Mouse (Mus musculus) CD4-positive, CD25-positive, alpha-beta regulatory T cell, adult 2 months (primary cell): ENCODE measurements around the gene Vmn1r192.
"Not testable (repeated sequence)": the region's sequence is repeated elsewhere in the genome, so short reads cannot be mapped to it uniquely, and the experiment has no call there.

ENCODE experiments used
- DNase-seq: peaks from one replicate; pipeline ENCODE4 v3.0.0-alpha.2; 2012; ENCODE audit warnings: low read depth, low spot score

Gene Vmn1r192

DNA sequence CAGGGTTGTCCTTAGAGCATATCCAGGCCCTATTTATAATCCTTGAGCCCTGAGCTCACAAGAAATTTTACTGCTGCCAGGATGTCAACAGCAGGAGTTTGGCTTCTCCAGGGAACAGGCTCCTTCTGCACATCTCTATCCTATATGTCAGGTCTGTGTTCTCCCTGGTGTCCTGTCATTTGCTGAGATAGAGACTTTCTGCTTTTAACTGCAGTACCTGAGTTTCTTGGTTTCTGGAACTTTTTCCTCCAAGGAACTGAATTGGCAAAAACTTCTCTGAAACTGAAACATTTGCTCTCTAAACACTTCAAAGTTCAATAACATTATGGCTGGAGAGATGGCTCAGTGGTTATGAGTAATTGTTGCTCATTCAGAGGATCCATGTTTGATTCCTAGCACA, at the start of gene Vmn1r192:
Vmn1r192 (minus strand) TSS at position 101 of the 400 bp plus-strand sequence.
- DNase-seq: no peak

DNA sequence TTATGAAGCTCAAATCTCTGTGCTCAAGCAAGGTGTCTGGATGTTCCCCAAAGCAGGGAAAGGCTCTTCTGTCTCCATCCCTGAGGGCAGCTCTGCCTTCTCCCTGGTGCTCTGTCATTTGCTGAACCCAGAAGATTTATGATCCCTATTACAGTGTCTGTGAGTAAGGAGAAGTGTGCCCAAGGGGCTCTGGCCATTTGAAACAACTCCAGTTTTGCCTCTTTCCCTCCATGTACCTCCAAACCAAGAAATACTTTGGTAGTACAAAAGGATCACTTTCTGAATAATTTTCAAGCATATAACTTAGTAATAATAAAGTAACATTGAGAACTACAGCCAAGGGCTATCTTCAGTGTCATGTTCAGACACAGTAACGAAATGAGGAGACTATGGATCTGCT, 32.1 kb upstream of the Vmn1r192 start, which contains the start of gene Vmn1r193:
Vmn1r193 (minus strand) TSS at position 101 of the 400 bp plus-strand sequence.
- not testable (repeated sequence) for DNase-seq

DNA sequence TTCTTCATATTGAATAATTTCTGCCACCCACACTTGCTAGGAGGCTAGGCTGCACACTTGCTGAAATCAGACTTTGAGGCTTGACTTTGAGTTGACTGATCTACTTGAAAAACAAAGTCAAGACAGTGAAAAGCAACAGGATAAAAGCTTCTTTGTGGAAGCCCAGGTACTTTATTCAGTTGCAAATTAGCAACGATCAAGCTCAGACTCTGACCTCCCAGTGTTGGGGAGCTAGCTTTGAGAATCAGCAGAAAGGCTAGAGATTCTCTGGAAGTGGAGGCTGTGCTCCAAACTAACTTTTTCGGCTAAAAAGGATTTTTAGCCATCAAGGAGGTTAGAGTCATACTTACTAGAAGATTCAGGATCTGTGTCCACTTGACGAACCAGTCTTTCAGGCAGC, 1.8 kb upstream of the Vmn1r192 start:
- not testable (repeated sequence) for DNase-seq

DNA sequence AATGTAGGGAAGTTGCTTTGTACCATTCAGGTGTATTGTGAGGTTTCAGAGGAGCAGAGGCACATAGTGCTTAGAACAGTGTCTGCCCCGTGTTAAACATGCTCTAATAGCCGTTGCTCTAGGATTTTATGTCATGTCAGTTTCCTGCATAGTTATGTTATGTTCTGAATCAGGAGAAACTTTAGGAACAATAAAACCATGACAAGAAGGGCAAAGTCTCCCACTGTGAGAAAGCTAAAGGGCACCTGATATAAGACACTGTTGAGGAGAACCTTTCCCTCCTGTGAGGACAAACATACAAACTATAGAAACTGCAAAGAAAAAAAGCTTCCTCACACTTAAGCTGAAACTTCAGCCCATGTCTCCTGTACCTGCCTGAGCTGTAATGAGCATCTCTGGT, 556 bp downstream of the Vmn1r192 start:
- no peak for DNase-seq

DNA sequence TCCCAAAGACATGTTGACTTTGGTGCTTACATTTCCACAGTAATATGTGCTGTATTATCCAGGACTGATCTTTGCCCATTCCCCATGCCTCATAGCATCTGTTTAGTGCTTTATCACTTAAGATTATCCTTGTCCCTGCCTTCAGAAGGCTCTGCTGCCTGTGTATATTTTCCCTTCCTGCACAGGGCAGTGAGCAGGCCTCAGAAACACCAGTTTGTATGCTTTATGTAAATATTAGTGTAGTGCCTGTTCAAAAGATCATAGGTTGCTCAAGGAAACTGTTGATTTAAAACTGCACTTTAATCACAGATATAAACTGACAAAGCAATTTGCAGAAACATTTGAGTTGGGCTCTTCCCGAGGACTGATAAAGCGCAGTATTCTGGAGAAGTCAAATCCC, 1.6 kb downstream of the Vmn1r192 start:
- DNase-seq: no peak

DNA sequence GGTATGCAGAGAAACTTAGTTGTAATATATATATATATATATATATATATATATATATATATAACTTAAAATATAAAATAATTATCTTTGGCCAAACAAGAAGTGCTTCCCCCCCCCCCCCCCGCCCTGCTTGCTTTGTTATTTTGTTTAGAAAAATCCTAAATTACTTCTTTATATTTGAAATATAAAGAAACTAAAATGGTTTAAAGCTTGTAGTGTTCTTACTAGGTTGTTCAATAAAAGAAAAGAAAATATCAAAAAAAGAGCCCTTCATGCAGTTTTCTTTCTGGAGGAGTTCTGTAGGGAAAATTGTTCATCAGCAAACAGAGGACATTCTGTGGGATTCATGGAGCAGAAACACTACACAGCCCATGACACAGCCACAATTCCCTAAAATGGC, 7.1 kb downstream of the Vmn1r192 start, which contains the start of gene Vmn1r191:
Vmn1r191 (minus strand) TSS at position 101 of the 400 bp plus-strand sequence.
- DNase-seq: no peak

DNA sequence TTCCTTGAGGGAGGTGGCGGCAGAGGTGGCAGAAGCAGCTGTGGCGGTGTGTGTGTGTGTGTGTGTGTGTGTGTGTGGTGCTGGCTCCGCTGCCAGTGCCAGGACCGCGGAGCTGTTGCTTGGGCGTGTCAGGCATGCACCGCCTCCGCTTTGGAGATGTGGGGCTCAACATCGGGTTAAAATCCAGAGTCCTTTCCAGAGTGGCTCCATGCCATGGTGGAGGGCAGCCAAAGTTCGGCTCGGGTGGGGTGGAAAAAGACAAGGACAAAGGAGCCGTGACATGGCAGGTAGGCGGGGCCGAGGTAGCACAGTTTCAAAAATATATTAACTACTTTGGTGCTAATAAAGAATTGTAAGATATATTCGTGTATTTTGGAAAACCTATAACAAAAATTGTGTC, 22.5 kb downstream of the Vmn1r192 start:
- no peak for DNase-seq

DNA sequence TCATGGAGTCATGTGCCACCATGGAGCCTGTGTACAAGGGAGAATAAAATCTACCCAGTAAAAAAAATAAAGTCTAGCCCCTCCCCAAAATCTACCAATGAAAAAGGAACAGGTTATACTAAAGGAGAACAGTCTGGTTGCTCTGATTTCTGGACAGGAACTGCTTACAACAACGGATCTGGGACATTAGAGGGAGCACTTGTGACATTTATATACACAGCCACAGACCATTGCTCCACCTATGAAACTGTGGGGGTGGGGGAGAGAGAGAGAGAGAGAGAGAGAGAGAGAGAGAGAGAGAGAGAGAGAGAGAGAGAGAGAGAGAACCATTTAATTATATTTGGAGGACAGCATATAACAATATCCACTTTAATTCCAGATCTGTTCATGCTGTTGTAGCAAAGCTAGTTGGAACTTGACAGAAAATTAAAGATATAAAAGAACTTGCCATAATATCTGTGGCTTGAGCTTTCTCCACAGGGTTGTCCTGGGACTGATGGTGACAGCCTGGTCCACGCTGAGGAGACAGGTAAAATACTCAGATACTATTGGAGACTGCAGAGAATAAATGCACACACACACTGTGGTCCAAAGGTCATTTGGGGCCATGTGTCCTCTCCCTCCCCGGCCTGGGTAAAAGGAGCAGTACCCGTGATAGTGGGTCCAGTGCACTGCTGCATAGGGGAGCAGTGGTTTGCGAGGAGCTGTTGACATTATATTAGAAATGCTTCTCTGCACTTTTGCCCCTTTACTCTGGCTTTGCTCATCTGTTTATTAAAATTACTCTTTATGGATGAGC, 54.2 kb downstream of the Vmn1r192 start:
- not testable (repeated sequence) for DNase-seq
